Mouse (Mus musculus) megakaryocyte, embryonic 14.5 days (primary cell): ENCODE results near the gene Fry.

Source experiments
- FLI1 ChIP-seq: IDR thresholded peaks from 2 replicates; pipeline ENCODE4 v1.6.1; 2012; ENCODE audit warnings: low read length, inconsistent platforms, mixed read lengths
- GATA1 ChIP-seq: IDR thresholded peaks from 3 replicates; pipeline ENCODE4 v1.6.1; 2012; ENCODE audit warnings: mixed read lengths, low read length, inconsistent platforms, borderline replicate concordance

- TF ChIP-seq FLI1, result no peak
- no peak for TF ChIP-seq GATA1
Measured at GRCm38 (mm10) chr5:150347845-150348244, 229.4 kb downstream of the Fry start.
